Mouse (Mus musculus) cortical plate, adult 2 months (tissue): ENCODE measurements around the gene Il23a.

Experiments
- CTCF ChIP-seq: fragments of 200-500 bp; IDR thresholded peaks from 2 replicates; pipeline ENCODE4 v1.5.1; 2011; ENCODE audit warnings: mild to moderate bottlenecking, control low read depth, low read length; ENCODE audit not compliant: insufficient read depth; ENCODE audit errors: extremely low read depth
- POLR2A ChIP-seq: fragments of 200-500 bp; IDR thresholded peaks from 2 replicates; pipeline ENCODE4 v1.6.1; 2011; ENCODE audit warnings: mild to moderate bottlenecking, low read length, control low read depth; ENCODE audit not compliant: insufficient read depth; ENCODE audit errors: extremely low read depth

GRCm38 (mm10) chr10:128323516-128323915, 25.0 kb upstream of the Il23a start:
- TF ChIP-seq CTCF (no peak), POLR2A (no peak)
